Mouse (Mus musculus) c-Kit-negative CD71-positive TER-119-positive erythroid progenitor cells, embryonic 14.5 days (primary cell): Measurements from ENCODE around the gene Eif5a2.
A peak's percentile ranks its signal among the peaks of the same experiment; 100 is the strongest.
"Not testable (repeated sequence)": the region's sequence is repeated elsewhere in the genome, so short reads cannot be mapped to it uniquely, and the experiment has no call there.

Experiments used
- DNase-seq: peaks from one replicate; pipeline ENCODE4 v3.0.0-alpha.2; 2013; ENCODE audit warnings: low read depth, low spot score

The Eif5a2 gene

DNA sequence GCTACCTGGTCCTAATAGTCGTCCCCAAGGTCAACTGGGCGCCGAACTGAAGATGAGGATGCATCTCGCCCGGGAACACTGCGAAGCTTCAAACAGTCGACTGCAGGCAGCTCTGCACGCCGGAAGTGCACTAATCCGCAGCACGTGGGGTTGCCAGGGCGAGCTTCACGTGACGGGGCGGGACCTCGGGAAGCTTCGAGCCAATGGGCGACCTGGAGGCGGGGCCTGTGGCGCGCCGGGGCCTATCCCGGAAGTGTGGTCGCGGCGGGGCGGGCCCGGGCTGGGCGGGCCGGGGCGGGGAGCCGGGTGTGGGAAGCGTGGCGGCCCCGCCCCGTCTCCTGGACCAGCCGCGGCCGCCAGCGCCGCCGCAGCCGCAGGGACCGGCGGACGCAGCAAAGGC is at the start of gene Eif5a2:
Eif5a2 (plus strand) TSS at position 283 of the 400 bp plus-strand sequence.
- DNase-seq, result peak; percentile 90

DNA sequence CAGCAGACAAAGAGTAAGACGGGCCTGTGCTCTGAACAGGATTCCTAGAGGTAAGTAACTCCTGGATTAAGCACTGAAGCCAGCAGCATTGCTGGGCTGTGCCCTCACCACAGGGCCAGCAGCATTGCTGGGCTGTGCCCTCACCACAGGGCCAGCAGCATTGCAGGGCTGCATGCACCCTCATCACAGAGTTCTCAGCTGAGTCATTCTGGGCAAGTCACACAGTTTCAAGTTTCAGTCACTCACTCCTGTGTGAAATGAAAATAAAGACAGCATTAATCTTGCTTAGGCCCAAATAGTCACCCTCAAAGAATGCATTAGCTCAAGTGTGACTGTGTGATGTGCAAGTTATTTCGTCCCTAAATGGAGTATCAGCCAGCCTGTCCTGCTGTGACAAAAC is 46.4 kb upstream of the Eif5a2 start:
- no peak for DNase-seq

DNA sequence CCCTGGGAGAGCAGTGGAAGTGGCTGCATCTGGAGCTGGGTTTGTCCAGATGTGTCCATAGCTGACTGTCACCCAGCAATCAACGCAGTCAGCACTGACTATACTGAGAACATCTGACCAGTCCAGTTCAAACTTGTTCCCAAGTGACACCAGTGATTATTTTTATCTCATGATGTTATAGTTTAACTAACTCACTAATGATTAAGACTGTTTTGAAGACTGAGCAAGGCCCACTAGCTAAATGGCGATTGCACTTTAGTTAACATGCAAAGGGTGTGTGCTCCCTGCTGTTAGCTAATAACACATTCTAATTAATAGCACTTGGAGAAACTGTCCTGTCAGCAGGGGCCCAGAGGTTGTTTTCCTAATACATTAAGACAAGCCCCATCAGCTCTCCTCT is 44.1 kb upstream of the Eif5a2 start:
- DNase-seq, result no peak

DNA sequence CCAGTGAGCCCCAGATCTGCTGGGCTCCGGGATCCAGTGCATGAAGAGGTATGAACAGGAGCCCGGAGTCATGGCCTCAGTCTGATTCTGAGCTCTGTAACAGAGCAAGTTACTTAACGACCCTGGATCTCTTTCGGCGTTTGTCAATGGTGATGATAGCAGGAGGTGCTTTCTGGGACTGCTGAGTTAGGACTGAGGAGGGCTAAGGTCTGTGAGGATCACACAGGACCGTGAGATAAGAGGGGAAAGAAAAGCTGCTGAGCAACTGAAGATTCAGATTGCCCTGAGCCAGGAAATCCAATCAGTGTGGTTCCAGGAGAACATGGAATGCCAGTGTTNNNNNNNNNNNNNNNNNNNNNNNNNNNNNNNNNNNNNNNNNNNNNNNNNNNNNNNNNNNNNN is 40.7 kb upstream of the Eif5a2 start:
- DNase-seq, result no peak

DNA sequence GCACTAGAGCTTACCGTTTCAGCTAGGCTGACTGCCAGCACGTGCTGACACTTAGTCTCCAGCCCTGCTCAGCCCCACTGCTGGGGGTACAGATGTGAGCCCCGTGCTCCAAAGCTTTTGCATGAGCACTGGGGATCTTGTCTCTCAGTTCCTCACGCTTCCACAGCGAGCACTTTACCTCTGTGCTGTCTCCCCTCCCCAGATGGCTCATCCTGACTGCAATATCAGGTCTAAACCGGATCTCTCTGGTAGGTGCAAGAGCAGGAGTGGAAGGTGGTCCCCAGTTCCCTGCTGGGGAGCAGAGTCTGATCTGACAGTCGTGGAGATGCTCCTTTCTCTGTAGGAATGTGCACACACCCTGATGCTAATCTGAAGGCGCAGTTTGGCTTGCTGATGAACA is 37.8 kb upstream of the Eif5a2 start:
- no peak for DNase-seq

DNA sequence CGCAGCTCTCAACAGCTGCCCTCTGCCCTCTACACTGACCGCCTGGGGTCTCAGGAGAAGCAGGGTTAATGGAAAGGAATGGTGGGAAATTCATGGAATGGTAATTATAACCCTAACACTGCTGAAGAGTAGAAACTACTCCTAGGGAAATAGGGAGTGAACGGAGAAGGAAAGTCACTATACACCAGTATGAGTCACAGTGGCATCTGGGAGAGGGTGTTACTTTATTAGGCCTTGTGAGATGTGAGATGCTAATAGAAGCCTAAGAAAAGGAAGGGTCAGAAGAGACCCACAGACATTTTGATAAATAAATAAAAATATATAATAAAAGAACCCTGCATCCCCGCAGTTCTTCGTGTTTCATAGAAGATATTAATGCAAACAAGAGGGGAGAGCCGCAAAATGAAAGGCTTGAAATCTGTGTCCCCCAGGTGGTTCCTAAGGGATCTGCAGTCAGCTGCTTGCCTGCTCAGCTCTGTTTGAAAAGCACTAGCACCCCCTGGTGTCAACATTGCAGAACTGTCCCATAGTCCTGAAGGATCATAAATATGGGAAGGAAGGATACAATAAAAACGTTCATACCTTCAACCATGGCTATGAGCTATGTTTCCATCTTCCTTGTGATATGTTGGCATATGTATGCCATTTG is 35.1 kb upstream of the Eif5a2 start:
- DNase-seq, result peak; percentile 59

DNA sequence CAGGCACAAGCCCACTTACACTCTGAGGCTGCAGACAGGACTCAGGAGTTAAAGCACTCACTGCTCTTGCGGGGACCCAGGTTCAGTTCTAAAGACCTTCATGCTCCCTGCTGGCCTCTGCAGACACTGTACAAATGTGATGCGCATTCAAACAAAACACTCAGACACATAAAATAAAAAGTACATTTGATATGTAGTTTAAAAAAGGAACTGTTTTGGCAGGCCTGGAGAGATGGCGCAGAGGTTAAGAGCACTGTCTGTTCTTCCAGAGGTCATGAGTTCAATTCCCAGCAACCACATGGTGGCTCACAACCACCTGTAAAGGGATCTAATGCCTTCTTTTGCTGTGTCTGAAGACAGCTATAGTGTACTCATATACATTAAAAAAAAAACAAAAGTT is 32.9 kb upstream of the Eif5a2 start:
- DNase-seq, result no peak

DNA sequence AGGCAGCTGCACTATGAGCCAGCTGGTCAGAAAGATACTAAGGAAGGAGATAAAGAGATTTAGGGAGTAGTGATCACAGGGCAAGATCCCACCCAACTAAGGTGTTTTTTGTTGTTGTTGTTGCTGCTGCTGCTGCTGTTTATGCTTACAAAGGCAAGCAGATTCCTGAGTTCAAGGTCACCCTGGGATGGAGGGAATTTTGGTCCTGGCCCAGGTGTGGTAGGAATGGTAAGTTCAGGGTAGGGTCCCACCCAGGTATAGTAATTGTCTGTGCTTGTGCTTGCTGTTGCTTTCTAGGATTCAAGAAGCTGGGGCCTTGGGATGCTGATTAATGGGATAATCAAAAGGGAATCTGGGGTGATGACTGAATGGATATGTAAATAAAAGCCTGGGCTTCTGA is 32.1 kb upstream of the Eif5a2 start:
- DNase-seq, result no peak

DNA sequence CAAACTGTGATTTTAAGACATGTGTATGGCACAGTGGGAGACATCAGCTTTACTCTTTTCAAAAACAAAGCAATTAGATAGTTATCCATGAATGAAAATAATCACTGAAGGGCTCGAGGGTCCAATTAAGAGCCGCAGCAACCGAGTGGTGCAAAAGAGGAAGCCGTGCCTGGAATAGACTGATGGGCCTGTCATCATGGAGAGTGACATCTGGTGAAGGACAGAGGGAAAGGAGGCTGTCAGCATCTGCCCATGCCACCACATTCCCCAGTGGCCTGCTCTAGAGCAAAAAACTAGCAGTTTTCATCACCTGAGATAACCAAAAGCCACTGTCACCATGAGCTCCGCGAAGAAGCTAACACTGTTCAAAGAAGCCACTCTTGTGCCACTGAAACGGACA is 25.6 kb upstream of the Eif5a2 start:
- DNase-seq, result no peak

DNA sequence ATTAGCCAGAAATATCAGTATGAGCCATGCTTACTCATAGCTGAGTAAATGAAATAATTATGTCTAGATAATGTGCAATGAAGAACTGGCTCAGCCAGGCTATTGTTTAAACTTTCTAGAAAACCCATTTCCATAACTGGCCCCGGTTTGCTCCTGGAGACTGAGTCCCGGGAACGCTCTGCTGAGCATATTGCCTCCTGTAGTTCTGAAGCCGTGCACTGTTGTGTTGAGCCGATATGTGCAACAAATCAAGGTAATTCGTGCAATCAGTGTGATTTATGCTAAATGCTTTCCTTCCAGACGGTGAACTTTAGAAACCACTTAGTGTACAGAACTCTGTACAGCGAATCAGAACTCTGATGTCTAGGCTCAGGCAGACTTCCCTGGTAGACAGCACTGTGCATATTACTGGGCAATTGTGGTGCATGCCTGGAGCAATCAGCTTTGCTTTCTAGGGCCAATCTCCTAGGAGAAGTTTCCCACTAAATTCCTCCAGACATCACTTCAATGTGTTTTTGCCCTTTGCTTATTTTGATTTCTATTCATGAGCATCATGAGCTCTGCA is 19.8 kb upstream of the Eif5a2 start:
- DNase-seq, result no peak

DNA sequence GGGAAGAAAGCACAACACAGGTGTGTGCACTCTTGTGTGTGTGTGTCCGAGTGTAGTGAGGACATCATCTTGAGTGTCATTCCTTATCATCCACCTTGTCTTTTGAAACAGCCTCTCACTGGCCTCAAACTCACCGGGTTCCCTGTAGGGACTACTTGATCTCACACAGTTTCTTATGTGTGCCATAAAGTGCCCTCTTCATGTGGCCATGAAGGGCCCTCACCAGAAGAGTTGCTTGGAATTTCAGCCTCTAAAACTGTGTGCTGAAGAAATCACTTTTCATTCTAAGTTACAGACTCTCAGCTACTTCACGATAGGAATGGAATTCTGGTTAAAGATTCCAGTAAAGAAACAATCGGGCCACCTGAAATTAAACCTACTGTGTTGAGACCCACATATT is 14.1 kb upstream of the Eif5a2 start:
- no peak for DNase-seq

DNA sequence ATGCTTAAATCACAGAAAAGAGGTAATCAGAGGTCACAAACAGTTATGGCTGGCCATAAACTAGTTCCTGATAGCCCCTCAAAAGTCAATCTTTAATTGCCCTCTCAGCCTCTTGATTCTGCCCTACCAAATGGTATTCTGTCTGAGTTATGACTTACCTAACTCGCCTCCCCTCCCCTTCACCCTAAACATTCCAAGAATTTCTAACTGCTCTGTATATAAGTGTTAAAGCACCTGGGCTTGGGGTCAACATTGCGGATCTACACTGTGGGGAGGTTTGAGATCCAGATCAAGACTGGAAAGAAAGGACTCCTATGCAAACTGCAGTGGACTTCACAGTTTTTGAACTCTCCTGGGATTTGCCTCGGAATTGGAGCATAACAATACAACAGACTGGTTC is 12.9 kb upstream of the Eif5a2 start:
- DNase-seq, result no peak

DNA sequence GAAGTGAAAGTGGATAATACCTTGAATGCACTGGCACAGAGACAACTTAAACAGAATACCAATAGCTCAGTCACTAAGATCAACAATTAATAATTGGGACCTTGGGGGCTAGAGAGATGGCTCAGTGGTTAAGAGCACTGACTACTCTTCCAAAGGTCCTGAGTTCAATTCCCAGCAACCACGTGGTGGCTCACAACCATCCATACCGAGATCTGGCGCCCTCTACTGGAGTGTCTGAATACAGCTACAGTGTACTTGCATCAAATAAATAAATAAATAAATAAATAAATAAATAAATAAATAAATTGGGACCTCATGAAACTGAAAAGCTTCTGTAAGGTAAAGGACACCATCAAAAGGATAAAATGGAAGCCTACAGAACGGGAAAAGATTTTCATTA is 8.2 kb upstream of the Eif5a2 start:
- DNase-seq, result not testable (repeated sequence)

DNA sequence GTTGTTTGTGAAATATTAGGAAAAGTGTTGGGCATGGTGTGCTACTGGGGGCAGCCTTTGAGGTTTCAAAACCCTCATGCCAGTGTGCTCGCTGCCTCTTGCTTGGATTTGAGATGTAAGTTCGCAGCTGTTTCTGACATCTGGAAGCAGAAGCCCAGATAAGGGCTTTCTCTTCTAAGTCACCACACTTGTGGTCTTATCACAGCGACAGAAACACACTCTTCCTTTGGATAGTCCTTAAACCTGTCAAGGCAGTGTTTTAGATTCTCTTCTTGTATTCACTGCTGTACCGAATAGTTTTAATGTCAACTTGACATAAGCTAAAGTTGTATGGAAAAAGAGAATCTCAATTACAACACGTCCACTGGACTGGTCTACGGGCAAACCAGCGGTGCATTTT is 5.7 kb upstream of the Eif5a2 start:
- peak; percentile 57 for DNase-seq

DNA sequence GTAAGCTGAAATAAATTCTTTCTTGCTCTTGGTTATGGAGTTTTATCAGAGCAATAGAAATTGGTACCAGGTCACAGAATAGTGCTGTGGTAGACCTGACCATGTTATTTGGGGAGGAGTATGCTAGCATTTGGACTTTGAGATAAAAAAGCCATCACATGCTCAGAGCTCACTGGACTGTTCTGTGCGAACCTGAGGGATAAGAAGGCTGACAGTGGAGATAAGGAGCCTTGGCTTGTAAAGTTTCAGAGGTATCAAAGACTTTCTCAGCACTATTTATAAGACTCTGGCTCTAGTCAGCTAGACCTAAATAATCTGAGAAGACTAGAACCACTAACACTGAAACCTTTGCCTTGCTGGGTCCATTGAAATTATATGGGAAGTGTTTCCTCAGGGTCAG is 5.1 kb upstream of the Eif5a2 start:
- peak; percentile 73 for DNase-seq

DNA sequence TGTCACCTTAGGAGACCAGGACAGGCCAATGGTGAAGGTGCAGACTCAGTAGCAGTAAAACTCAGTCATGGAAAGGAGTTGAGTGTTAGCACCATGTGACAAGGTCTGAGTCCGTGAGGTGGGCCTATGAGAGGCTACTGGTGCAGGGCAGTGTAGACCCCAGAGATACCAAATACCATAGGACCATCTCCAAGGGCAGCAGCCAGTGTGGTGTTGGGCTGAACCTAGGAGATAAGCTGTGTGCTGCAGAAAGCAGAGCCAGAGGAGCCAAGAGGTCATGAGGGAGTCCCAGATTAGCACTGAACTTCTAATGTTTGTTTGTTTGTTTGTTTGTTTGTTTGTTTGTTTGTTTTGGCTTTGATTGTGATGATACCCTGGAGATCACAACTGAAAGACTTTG is 4.6 kb upstream of the Eif5a2 start:
- no peak for DNase-seq

DNA sequence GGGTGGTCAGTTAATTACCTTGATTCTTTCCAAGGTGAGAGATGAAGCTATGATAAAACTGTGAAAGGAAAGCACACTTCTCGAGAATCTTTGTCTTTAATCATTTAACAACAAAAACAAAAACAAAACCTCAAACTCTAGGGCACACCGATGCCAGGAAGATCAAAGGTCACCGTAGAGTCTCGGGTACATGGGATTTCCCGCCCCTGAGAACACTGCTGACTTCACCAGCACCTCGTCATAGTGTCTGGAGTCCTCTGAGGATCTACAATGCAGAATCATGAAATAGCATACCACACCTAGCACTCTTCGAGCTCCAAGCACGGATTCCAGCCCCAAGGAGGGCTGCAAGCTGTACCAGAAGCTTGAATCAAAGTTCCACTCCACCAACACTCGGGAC is 565 bp upstream of the Eif5a2 start:
- no peak for DNase-seq

DNA sequence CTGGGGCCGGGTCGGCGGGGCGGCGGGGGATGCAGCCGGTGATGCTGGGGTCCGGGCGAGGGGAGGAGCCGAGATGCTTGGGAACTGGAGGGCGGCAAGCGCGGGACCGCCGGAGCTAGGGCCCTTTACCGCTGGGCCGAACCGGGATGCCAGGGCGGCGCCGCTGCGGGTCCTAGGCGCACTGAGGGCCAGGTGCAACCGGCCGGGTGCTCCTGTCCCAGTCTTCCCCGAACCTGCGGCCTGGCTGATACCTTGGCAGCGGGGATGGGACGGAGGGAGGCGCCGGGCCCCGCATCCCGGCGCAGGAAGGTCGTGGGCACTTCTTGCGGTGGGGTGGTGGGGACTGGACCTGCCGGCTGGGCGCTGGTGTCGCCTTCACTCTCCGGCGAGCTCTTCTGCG is 346 bp downstream of the Eif5a2 start:
- no peak for DNase-seq

DNA sequence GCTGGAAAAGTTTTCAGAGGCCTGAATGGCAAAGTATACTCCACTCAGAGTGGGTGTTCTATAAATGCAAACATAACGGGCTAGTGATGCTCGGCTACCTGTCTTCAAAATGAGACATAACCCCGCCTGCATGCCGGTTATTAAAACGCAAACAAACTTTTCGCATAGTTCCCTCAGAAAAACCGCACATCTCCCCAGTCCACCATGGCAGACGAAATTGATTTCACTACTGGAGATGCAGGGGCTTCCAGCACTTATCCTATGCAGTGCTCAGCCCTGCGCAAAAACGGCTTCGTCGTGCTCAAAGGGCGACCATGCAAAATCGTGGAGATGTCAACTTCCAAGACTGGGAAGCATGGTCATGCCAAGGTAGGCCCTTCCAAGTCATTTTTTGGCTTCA is 772 bp downstream of the Eif5a2 start:
- DNase-seq, result no peak

DNA sequence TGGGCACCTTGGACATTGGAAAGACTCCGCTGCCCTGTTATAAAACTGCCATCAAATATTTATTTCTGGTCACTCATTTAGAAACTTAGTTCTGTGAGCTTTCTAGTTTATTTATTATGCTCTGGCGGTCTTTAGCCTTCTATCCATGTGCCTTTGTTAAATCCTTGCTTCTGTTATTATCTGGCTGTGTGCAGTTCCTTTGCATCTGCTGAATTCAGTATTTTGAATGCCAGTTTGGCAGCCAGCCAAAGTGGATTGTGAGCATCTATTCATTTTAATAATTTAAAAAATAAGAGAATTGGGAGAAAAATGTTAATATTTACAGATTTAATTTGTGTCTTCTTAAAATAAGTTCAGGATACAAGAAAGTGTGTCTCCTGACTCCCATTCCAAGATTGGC is 3.1 kb downstream of the Eif5a2 start:
- DNase-seq, result no peak

DNA sequence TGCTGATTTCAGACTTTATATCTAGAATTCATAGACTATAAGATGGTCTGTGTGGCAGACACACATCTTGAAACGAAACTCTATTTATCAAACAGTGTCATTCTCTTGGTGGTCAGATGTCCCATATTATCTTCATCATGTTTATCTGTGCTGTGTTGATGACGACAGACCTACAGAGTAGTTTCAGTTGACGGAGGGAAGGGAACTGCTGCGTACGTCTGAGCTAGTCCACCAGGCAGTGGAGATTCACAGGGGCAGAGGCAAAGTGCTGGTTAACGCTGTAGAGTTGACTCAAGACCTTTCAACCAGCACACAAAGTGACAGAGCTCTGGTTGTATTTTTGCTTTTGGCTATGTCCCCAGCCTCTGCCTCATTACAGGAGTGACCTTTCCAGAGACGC is 13.8 kb downstream of the Eif5a2 start:
- no peak for DNase-seq

DNA sequence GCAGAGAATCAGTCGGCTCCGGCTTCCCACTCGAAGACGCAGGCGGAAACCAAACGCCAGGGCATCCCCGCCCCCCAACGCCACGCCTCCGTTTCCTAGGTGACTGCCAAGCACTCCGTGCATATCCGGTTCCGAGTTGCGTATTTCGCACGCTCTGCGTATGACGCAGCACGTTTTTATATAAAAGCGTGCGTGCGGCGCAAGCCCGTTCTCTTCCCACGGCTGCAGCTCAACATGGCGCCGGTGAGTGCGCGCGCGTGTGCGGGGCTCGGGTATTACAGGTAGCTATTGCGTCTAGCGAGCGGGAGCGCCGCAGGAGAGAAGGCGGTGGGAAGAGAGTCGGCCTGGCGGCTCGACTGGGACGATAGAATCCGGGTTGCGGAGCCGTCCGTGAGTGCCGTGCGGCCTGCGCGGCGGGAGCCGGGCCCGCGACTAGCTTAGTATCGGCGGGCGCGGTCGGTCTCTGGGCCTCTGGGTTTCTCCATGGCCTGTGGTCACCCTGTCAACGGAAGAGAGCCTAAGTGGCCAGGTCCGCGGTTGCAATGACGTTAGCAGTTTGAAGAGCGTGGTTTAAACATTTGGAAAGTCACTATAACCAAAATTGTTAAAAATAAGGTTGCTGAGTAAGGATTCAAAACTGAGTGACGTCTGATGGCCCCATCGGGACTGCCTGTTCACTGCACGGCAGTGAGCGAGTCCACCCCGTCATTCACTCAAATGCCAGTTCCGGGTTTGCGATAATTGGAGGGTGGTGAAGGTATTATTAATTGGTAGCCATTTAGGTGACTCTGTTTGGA is 24.4 kb downstream of the Eif5a2 start, which contains the start of gene Rpl22l1:
Rpl22l1 (plus strand) TSS at position 136 of the 797 bp plus-strand sequence.
- DNase-seq, result peak; percentile 97

DNA sequence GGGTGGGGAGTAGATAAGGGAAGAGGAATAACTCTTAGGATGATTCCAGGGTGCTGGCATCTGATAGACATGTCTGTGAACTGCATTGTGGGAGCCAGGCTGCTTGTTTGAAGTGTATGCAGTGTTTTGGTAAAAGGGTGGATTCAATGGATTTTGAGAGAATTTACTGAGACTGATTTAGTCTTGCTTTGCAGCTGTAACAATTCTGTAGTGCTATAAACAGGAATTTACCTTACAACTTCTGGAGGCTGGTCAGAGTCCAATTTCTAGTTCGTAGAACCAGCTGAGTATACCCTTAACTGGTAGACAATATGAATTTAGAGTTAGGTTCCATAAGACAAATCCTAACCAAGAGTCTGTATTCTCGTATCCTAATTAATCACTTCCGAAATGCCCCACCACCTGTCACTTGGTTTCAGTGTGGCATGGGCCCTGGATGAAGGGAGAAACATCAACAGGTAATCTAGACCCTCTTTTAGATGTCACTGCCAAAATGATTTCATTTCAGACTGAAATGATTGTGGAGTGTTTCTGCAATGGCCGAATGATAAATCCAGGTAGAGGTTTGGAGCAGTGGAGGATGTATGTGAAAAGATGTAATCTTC is 27.1 kb downstream of the Eif5a2 start:
- no peak for DNase-seq
